Mouse (Mus musculus): ENCODE measurements around the gene Vars. TPM values are rescaled to one million over a fixed set of nuclear protein-coding genes. Genes with fewer than 3 reads are reported as not detected.
"Not testable (repeated sequence)": the region's sequence is repeated elsewhere in the genome, so short reads cannot be mapped to it uniquely, and the experiment has no call there.

The Vars gene
- polyA plus RNA-seq, 1 experiment, result 12.7 TPM

GRCm38 (mm10) chr17:34982328-34982727, 18.5 kb upstream of the Vars start:
- H3K4me1 ChIP-seq (ENCODE audit: control insufficient read depth, insufficient read depth, insufficient read length, low read length), result no peaks in the 10 kb centered on the region
- H3K27ac ChIP-seq (replicated peaks; ENCODE audit: low read depth, low read length), result peak overlapping the region; percentile 99; the same call in 1 of the 2 replicates
- H3K4me3 ChIP-seq (ENCODE audit: insufficient read depth, low read depth, low read length), result peak overlapping the region; percentile 96

DNA sequence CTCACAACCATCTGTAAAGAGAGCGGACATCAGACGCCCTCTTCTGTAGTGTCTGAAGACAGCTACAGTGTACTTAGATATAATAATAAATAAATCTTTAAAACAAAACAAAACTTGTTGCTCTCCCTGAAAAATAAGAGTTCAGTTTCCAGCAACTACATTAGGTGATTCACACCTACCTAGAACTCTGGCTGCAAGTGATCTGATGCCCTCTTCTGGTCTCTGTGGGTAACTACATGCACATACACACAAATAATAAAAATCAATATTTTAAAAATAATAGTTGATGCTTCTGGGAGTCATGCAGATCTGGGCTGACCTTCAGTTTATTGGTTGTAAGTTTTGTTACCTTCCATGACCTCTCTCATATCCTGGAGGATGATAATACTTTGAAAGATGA, 16.6 kb upstream of the Vars start:
- H3K27ac ChIP-seq (replicated peaks; ENCODE audit: low read depth, low read length), result no peak overlapping the region
- no peaks in the 10 kb centered on the region for H3K4me1 ChIP-seq (ENCODE audit: control insufficient read depth, insufficient read depth, insufficient read length, low read length)
- no peak overlapping the region for H3K4me3 ChIP-seq (ENCODE audit: insufficient read depth, low read depth, low read length)

DNA sequence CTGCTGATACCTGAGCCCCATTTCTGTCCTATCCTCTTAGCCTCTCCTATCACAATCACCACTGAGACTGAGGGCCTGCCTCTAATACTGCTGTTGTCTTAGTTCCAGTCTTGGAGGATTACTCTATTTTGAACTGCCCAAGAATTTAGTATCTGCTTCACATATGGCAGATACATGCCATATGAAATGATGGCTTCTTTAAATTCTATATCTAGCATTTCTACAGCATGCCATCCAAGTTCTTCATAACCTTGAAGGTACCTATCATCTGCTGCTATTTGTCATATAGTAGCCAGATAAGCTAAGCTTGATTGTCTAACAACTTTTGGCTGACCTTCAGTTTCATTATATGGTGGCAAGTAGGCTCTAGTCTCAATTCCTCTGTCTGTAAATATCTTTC, 6.0 kb upstream of the Vars start:
- Histone ChIP-seq H3K4me3 (ENCODE audit: insufficient read depth, low read depth, low read length) (no peak overlapping the region), H3K27ac (replicated peaks; ENCODE audit: low read depth, low read length) (no peak overlapping the region), H3K4me1 (ENCODE audit: control insufficient read depth, insufficient read depth, insufficient read length, low read length) (no peaks in the 10 kb centered on the region)

DNA sequence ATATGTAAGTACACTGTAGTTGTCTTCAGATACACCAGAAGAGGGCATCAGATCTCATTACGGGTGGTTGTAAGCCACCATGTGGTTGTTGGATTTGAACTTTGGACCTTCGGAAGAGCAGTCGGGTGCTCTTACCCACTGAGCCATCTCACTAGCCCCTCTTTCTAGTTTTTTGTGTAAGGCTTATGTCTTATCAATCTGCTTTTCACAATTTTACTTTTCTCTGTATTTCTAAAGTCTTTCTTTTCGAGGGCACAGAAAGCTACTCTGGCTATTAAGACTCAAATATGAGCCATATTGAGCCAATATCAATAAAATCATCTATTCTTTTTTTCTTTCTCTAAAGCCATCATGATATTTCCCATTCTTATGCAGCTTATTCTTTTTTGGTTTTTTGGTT, 5.6 kb upstream of the Vars start:
- H3K4me3 ChIP-seq (ENCODE audit: insufficient read depth, low read depth, low read length); H3K27ac ChIP-seq (replicated peaks; ENCODE audit: low read depth, low read length); H3K4me1 ChIP-seq (ENCODE audit: control insufficient read depth, insufficient read depth, insufficient read length, low read length): not testable (repeated sequence)

DNA sequence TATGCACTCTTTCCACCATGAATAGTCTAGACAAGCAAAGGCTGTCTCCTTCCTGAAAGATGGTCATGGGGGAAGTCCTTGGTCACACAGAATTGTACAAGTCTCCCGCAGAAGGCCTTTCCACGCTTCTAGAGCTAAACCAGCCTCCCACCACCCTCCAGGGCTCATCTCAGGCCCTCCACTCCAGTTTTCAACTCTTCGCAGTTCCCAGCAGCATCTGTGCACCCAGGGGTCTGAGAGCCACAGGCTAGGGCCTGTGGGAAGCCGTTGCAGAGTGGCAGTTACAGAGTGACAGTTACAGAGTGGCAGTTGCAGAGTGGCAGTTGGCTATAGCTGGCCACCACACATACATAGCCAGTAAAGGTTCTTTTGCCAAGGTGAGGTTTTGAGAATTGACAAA, 4.9 kb upstream of the Vars start:
- not testable (repeated sequence) for H3K4me1 ChIP-seq (ENCODE audit: control insufficient read depth, insufficient read depth, insufficient read length, low read length); H3K27ac ChIP-seq (replicated peaks; ENCODE audit: low read depth, low read length); H3K4me3 ChIP-seq (ENCODE audit: insufficient read depth, low read depth, low read length)

DNA sequence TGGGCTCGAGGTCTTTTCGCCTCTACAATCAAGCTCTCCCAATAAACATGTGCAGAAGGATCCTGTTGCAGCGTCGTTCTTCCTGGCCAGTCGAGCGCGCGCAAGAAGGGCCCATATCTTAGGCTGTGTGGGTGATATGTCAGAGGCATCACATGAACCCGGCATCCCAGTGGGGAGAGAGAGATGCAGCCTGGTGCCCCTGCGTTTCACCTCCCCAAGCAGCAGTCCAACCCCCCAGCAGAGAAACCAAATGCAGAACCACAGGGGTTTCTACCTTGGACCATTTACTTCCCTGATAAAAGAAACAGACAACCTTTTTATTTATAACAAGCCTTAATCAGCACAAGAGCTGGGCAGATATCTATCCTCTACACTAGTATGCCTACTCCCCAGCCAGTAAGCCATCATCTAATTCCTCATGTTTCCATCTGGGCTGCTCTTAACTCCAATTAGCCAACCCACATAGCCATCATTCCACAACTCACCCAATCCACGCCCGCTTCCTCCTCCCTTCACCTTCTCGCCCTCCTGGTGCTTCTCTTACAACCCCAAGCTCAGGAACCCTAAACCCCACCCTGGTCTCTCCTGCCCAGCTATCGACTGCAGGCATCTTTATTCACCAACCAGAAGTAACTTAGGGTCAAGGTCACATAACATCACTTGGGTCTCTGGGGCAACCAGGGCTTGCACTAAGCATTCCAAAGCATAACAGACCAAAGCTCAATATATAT, 4.2 kb upstream of the Vars start:
- Histone ChIP-seq H3K4me1 (ENCODE audit: control insufficient read depth, insufficient read depth, insufficient read length, low read length) (no peaks in the 10 kb centered on the region), H3K4me3 (ENCODE audit: insufficient read depth, low read depth, low read length) (no peak overlapping the region), H3K27ac (replicated peaks; ENCODE audit: low read depth, low read length) (no peak overlapping the region)

- no peaks in the 10 kb centered on the region for H3K4me1 ChIP-seq (ENCODE audit: control insufficient read depth, insufficient read depth, insufficient read length, low read length)
- no peak overlapping the region for H3K4me3 ChIP-seq (ENCODE audit: insufficient read depth, low read depth, low read length)
- no peak overlapping the region for H3K27ac ChIP-seq (replicated peaks; ENCODE audit: low read depth, low read length)
Measured at GRCm38 (mm10) chr17:34997142-34997483, 3.7 kb upstream of the Vars start.

DNA sequence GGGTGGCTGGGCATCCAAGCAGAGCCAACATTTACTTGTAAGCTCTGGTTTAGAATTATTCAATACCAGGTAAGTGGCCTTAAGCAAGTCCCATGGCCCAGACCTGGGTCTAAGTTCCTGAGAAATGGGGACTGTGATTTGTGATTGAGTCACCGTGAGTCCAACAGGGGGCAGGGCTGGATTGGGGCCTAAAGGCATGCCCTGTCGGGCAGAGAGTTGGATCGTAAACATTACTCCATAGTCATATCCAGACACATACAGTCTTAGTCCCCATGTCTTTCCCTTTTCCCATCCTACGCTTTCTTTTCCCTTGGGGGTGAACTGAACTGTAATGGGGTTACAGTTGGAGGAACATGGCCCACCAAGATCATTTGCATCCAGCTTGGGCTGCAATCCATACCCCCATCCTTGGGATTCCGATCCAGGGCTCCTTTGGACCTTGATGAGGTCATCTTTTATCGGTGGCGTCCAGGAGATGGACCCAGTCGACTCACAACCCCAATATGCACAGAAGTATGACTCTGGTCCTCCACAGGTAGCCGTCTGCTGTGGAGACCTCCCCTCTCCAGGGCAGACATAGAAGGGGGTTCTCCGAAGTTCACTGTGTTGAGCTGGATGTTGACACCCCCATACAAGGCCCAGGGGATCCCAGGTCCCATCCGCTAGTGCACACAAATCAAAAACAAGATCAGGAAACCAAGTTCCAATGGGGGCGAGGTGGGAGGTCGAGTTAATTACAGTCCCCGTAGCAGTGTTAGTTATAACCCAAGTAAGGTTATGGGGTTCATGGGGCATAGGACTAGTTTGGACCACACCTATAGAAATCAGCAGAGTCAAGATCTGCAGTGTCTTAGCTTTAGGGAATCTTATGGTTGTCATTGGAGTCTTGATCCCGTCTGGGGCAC, 2.0 kb upstream of the Vars start:
- Histone ChIP-seq H3K27ac (replicated peaks; ENCODE audit: low read depth, low read length) (peak overlapping the region; percentile 18; the same call in 1 of the 2 replicates), H3K4me1 (ENCODE audit: control insufficient read depth, insufficient read depth, insufficient read length, low read length) (no peaks in the 10 kb centered on the region), H3K4me3 (ENCODE audit: insufficient read depth, low read depth, low read length) (peak overlapping the region; percentile 53; the same call in 1 of the 2 replicates)

DNA sequence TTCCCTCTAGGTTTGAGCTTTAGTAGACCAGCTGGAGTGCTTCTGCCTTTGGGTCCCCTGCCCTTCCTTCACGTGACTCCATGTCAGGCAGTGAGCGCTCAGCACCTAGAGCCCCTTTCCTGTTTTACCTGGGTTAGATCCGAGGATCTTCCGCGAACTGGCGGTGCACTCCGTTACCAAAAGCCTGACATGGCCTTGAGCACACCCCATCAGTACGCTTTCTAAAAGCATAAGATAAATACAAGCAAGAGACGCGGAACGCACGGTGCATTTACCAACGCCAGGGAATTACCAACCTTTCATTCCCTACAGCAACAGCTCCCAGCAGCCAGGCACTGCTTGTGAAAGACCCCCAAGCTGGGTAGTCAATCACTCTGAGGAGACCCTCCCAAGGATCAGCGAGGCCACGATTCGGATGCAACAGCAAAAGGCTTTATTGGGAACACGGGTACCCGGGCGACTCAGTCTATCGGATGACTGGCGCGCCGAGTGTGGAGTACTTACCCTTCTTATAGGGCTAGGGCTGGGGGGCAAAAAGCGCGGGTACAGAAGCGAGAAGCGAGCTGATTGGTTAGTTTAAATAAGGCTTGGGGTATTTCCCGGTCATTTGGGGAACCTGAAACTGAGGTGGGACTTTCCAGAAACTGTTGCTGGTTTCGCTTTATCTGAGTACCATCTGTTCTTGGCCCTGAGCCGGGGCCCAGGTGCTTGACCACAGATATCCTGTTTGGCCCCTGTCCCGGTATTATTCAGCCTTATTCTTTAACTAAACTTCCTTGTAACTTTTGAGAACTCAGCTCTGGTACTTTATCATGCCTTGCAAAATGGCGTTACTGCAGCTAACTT, 693 bp upstream of the Vars start:
- H3K4me1 ChIP-seq (ENCODE audit: control insufficient read depth, insufficient read depth, insufficient read length, low read length), result not testable (repeated sequence)

GRCm38 (mm10) chr17:35001452-35002152, 815 bp downstream of the Vars start:
- Histone ChIP-seq H3K4me1 (ENCODE audit: control insufficient read depth, insufficient read depth, insufficient read length, low read length) (no peaks in the 10 kb centered on the region), H3K27ac (replicated peaks; ENCODE audit: low read depth, low read length) (peak overlapping the region; percentile 94), H3K4me3 (ENCODE audit: insufficient read depth, low read depth, low read length) (peak overlapping the region; percentile 67)

More for the DNA sequence above, 693 bp upstream of the Vars start:
- H3K4me3 ChIP-seq (ENCODE audit: insufficient read depth, low read depth, low read length), result peak overlapping the region; percentile 67
- peak overlapping the region; percentile 94 for H3K27ac ChIP-seq (replicated peaks; ENCODE audit: low read depth, low read length)

- Histone ChIP-seq H3K27ac (replicated peaks; ENCODE audit: low read depth, low read length) (no peak overlapping the region; the same call in 1 of the 2 replicates), H3K4me3 (ENCODE audit: insufficient read depth, low read depth, low read length) (peak overlapping the region; percentile 67), H3K4me1 (ENCODE audit: control insufficient read depth, insufficient read depth, insufficient read length, low read length) (no peaks in the 10 kb centered on the region)
Measured at GRCm38 (mm10) chr17:35002153-35002865, 1.5 kb downstream of the Vars start.

GRCm38 (mm10) chr17:35003022-35003838, 2.4 kb downstream of the Vars start:
- no peaks in the 10 kb centered on the region for H3K4me1 ChIP-seq (ENCODE audit: control insufficient read depth, insufficient read depth, insufficient read length, low read length)
- no peak overlapping the region for H3K27ac ChIP-seq (replicated peaks; ENCODE audit: low read depth, low read length)
- no peak overlapping the region for H3K4me3 ChIP-seq (ENCODE audit: insufficient read depth, low read depth, low read length)

DNA sequence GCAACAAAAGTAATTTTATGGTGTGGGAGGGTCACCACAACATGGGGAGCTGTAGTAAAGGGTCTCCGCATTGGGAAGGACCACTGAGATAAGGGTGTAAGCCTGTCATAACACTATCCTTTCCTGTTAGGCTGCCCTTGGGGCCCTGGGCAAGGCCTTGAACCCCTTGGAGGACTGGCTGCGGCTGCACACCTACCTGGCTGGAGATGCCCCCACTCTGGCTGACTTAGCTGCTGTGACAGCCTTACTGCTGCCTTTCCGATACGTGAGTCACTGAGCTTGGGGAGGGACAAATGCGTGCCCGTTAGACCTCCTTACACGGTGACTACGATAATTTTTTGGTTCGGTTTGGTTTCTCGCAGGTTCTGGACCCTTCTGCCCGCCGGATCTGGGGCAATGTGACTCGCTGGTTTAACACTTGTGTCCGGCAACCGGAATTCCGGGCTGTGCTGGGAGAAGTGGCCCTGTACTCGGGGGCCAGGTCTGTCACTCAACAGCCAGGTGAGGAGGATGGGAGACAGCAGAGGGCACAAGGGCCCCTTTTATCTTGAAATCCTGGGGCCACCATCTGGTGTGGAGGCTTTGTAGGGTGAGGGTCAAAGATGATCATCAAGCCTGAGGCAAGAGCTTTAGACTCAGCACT, 3.4 kb downstream of the Vars start:
- no peak overlapping the region for H3K4me3 ChIP-seq (ENCODE audit: insufficient read depth, low read depth, low read length)
- no peak overlapping the region for H3K27ac ChIP-seq (replicated peaks; ENCODE audit: low read depth, low read length)
- H3K4me1 ChIP-seq (ENCODE audit: control insufficient read depth, insufficient read depth, insufficient read length, low read length), result no peaks in the 10 kb centered on the region
